Mouse (Mus musculus): ENCODE data around the gene Tmem267.
"Not testable (repeated sequence)": the region's sequence is repeated elsewhere in the genome, so short reads cannot be mapped to it uniquely, and the experiment has no call there.

Tmem267 gene

GRCm38 (mm10) chr13:119487880-119488580, at the start of gene Tmem267, which contains the start of gene 3110070M22Rik:
Gene Tmem267 (plus strand): TSS chr13:119488039.
Gene 3110070M22Rik (minus strand): TSS chr13:119488383.
- DNase-seq (ENCODE audit: low spot score in 2 of 2), result peak; percentile 68 to 88

- DNase-seq (ENCODE audit: low spot score in 2 of 2), result no peak
These were observed 45.6 kb upstream of the Tmem267 start for GRCm38 (mm10) chr13:119442244-119442643.

- DNase-seq (ENCODE audit: low spot score in 2 of 2), result no peak
These were observed 34.3 kb upstream of the Tmem267 start for GRCm38 (mm10) chr13:119453563-119453962.

GRCm38 (mm10) chr13:119455082-119455481, 32.8 kb upstream of the Tmem267 start:
- DNase-seq (ENCODE audit: low spot score in 2 of 2), result no peak

- DNase-seq (ENCODE audit: low spot score in 2 of 2), result no peak
These were observed 31.5 kb upstream of the Tmem267 start for GRCm38 (mm10) chr13:119456342-119456741.

GRCm38 (mm10) chr13:119461900-119462595, 25.8 kb upstream of the Tmem267 start:
- no peak for DNase-seq (ENCODE audit: low spot score in 2 of 2)

- peak; percentile 54 to 81 for DNase-seq (ENCODE audit: low spot score in 2 of 2)
These were observed 25.0 kb upstream of the Tmem267 start, which contains the start of gene 4833420G17Rik for GRCm38 (mm10) chr13:119462596-119463560. Gene 4833420G17Rik (plus strand): TSS chr13:119462768.

GRCm38 (mm10) chr13:119476631-119477030, 11.2 kb upstream of the Tmem267 start:
- DNase-seq (ENCODE audit: low spot score in 2 of 2), result no peak

GRCm38 (mm10) chr13:119477789-119478188, 10.1 kb upstream of the Tmem267 start:
- DNase-seq (ENCODE audit: low spot score in 2 of 2), result no peak

- no peak for DNase-seq (ENCODE audit: low spot score in 2 of 2)
These were observed 485 bp upstream of the Tmem267 start for GRCm38 (mm10) chr13:119487354-119487753.

- not testable (repeated sequence) for DNase-seq (ENCODE audit: low spot score in 2 of 2)
These were observed 4.2 kb downstream of the Tmem267 start for GRCm38 (mm10) chr13:119492083-119492482.

GRCm38 (mm10) chr13:119494938-119495337, 7.1 kb downstream of the Tmem267 start:
- DNase-seq (ENCODE audit: low spot score in 2 of 2), result not testable (repeated sequence)

- peak; percentile 18 to 51 for DNase-seq (ENCODE audit: low spot score in 2 of 2)
These were observed 108.7 kb downstream of the Tmem267 start for GRCm38 (mm10) chr13:119596321-119597211.

- DNase-seq (ENCODE audit: low spot score in 2 of 2), result peak in 1 of 2 experiments; percentile 59
These were observed 110.6 kb downstream of the Tmem267 start for GRCm38 (mm10) chr13:119598466-119598865.

- peak; percentile 33 to 44 for DNase-seq (ENCODE audit: low spot score in 2 of 2)
These were observed 111.2 kb downstream of the Tmem267 start for GRCm38 (mm10) chr13:119599066-119599465.

- DNase-seq (ENCODE audit: low spot score in 2 of 2), result not testable (repeated sequence)
These were observed 111.7 kb downstream of the Tmem267 start for GRCm38 (mm10) chr13:119599498-119599897.

- DNase-seq (ENCODE audit: low spot score in 2 of 2), result peak; percentile 67 to 91
These were observed 112.3 kb downstream of the Tmem267 start for GRCm38 (mm10) chr13:119600166-119600565.

- DNase-seq (ENCODE audit: low spot score in 2 of 2), result peak; percentile 55 to 74
These were observed 115.0 kb downstream of the Tmem267 start for GRCm38 (mm10) chr13:119602688-119603331.

- DNase-seq (ENCODE audit: low spot score in 2 of 2), result not testable (repeated sequence)
These were observed 116.1 kb downstream of the Tmem267 start for GRCm38 (mm10) chr13:119603890-119604289.

GRCm38 (mm10) chr13:119604322-119604721, 116.5 kb downstream of the Tmem267 start:
- not testable (repeated sequence) for DNase-seq (ENCODE audit: low spot score in 2 of 2)
